Mouse (Mus musculus): ENCODE results near the gene Mapk8ip1.

- TF ChIP-seq CTCF (IDR thresholded peaks at IDR 0.05; ENCODE audit: low read depth, low read length), result no peak
- TF ChIP-seq POLR2A (IDR thresholded peaks at IDR 0.05; ENCODE audit: extremely low read depth, insufficient read depth, low read length), result no peak
Measured at GRCm38 (mm10) chr2:92423156-92423555, 22.1 kb upstream of the Mapk8ip1 start.
